Mouse (Mus musculus): Measurements from ENCODE around the gene Ifna2.

GRCm38 (mm10) chr4:88714281-88714680 is 30.6 kb upstream of the Ifna2 start:
- TF ChIP-seq CTCF (conservative IDR thresholded peaks at IDR 0.05; ENCODE audit: low read length) (no peak), NANOG (IDR thresholded peaks at IDR 0.05; ENCODE audit: borderline replicate concordance, low read length) (no peak), POU5F1 (IDR thresholded peaks at IDR 0.05; ENCODE audit: borderline replicate concordance, low read length) (no peak)
